Mouse (Mus musculus): ENCODE measurements around the gene Pex6. TPM values are rescaled to one million over a fixed set of nuclear protein-coding genes. Genes with fewer than 3 reads are reported as not detected.

The Pex6 gene
- total RNA-seq, 1 experiment: 17.8 TPM

DNA sequence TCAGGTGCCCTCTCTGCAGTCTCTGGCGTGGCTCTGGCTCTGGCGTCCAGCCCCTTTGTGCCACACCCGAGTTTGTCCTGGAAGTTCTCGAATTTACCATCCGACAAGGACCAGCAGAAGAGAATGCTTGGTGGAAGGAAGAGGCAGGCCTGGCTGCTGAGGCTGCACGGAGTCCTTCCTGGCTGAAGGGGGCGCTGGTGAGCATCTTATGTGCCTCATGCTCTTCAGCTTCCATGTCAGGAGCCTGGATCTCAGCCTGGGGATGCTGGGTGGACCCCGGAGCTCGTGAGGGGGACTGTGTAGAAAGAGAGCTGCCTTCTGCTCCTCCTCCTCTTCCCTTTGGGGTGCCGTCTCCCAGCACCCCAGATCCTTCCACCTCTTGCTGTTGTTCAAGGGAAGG lies 24.9 kb downstream of the Pex6 start:
- H3K36me3 ChIP-seq (ENCODE audit: control insufficient read depth, insufficient read depth, low read length, poor library complexity, severe bottlenecking): peaks cover 4% of the 10 kb centered on the region; the same call in 1 of the 2 replicates

DNA sequence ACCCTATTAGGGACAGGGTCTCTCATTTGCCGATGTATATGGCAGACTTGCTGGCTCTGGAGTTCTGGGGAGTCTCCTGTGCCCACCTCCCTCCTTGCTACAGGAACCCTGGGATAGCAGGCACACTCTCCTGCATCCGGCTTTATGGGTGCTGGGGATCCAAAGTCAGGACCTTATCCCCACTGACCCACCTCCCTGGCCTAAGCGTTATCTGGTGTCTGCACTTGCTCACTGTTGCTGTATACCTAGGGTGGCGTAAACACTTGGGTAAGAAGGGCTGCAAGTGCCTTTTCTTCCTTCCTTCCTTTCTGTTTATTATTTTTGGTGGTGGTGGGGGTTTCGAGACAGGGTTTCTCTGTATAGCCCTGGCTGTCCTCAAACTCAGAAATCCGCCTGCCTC lies 30.0 kb downstream of the Pex6 start:
- DNase-seq (ENCODE audit: low read depth, low spot score): no peak
- H3K9ac ChIP-seq (ENCODE audit: insufficient read depth, low read depth, low read length, poor library complexity, severe bottlenecking): no peak overlapping the region
- no peak overlapping the region for H3K27ac ChIP-seq (ENCODE audit: insufficient read depth, low read depth, low read length, poor library complexity, severe bottlenecking)
- no peaks in the 10 kb centered on the region for H3K9me3 ChIP-seq (ENCODE audit: control insufficient read depth, insufficient read depth, low read depth, low read length)
- no peak overlapping the region for H3K4me3 ChIP-seq (ENCODE audit: insufficient read depth in 1 of 2, low read depth in 1 of 2, low read length in 2 of 2, poor library complexity in 1 of 2, severe bottlenecking in 1 of 2)
- peaks cover 0 to 3% of the 10 kb centered on the region in 2 experiments; a peak in 1 of 4 replicates for H3K4me1 ChIP-seq (ENCODE audit: control insufficient read depth in 2 of 2, insufficient read depth in 2 of 2, low read length in 2 of 2, poor library complexity in 1 of 2)
- no peak for TF ChIP-seq HCFC1 (IDR thresholded peaks at IDR 0.05; ENCODE audit: borderline replicate concordance, insufficient read depth, low read length)
- peaks cover 16% of the 10 kb centered on the region; the same call in 1 of the 2 replicates for H3K36me3 ChIP-seq (ENCODE audit: control insufficient read depth, insufficient read depth, low read length, poor library complexity, severe bottlenecking)
- in situ Hi-C loops (cut with MboI; ENCODE audit: low sequenced_read_pairs in 2 of 2, unreplicated experiment in 2 of 2): no loop called here

More for the DNA sequence above, 24.9 kb downstream of the Pex6 start:
- Histone ChIP-seq H3K9me3 (ENCODE audit: control insufficient read depth, insufficient read depth, low read depth, low read length) (no peaks in the 10 kb centered on the region), H3K27ac (ENCODE audit: insufficient read depth, low read depth, low read length, poor library complexity, severe bottlenecking) (no peak overlapping the region), H3K4me3 (ENCODE audit: insufficient read depth in 1 of 2, low read depth in 1 of 2, low read length in 2 of 2, poor library complexity in 1 of 2, severe bottlenecking in 1 of 2) (no peak overlapping the region), H3K9ac (ENCODE audit: insufficient read depth, low read depth, low read length, poor library complexity, severe bottlenecking) (no peak overlapping the region), H3K4me1 (ENCODE audit: control insufficient read depth in 2 of 2, insufficient read depth in 2 of 2, low read length in 2 of 2, poor library complexity in 1 of 2) (peaks cover 0 to 3% of the 10 kb centered on the region in 2 experiments; a peak in 1 of 4 replicates)
- peak; percentile 77 for DNase-seq (ENCODE audit: low read depth, low spot score)
- TF ChIP-seq ZC3H11A (IDR thresholded peaks at IDR 0.05; ENCODE audit: borderline replicate concordance, low read depth, low read length) (no peak), ZNF384 (IDR thresholded peaks at IDR 0.05; ENCODE audit: low read depth, low read length) (no peak)
- in situ Hi-C loops (cut with MboI; ENCODE audit: low sequenced_read_pairs in 2 of 2, unreplicated experiment in 2 of 2): no loop called here

DNA sequence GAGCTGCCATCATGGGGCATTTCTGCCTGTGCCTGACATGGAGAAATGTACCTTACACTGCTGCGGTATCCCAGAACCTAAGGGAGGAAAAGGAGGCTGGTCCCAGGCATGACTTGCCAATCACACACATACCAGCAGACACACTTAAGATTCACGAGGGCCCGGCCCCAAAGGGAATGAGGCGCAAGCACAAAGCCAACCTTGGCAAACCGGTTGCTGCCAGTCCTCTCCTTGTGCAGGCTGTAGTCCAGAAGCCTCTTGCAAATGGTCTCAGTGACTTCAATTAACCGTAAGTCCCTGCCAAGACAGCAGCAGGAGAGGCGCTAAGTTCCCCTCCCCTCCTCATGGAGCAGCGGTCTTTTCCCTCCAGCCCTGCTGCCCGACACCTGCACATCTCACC lies 31.7 kb downstream of the Pex6 start:
- Histone ChIP-seq H3K4me1 (ENCODE audit: control insufficient read depth in 2 of 2, insufficient read depth in 2 of 2, low read length in 2 of 2, poor library complexity in 1 of 2) (peaks cover 0 to 1% of the 10 kb centered on the region in 2 experiments; a peak in 1 of 4 replicates), H3K9ac (ENCODE audit: insufficient read depth, low read depth, low read length, poor library complexity, severe bottlenecking) (no peak overlapping the region), H3K36me3 (ENCODE audit: control insufficient read depth, insufficient read depth, low read length, poor library complexity, severe bottlenecking) (peaks cover 16% of the 10 kb centered on the region; the same call in 1 of the 2 replicates), H3K27ac (ENCODE audit: insufficient read depth, low read depth, low read length, poor library complexity, severe bottlenecking) (no peak overlapping the region), H3K9me3 (ENCODE audit: control insufficient read depth, insufficient read depth, low read depth, low read length) (no peaks in the 10 kb centered on the region), H3K4me3 (ENCODE audit: insufficient read depth in 1 of 2, low read depth in 1 of 2, low read length in 2 of 2, poor library complexity in 1 of 2, severe bottlenecking in 1 of 2) (no peak overlapping the region)
- no peak for TF ChIP-seq ZC3H11A (IDR thresholded peaks at IDR 0.05; ENCODE audit: borderline replicate concordance, low read depth, low read length)
- in situ Hi-C loops (cut with MboI; ENCODE audit: low sequenced_read_pairs in 2 of 2, unreplicated experiment in 2 of 2): no loop called here
- DNase-seq (ENCODE audit: low read depth, low spot score): no peak

DNA sequence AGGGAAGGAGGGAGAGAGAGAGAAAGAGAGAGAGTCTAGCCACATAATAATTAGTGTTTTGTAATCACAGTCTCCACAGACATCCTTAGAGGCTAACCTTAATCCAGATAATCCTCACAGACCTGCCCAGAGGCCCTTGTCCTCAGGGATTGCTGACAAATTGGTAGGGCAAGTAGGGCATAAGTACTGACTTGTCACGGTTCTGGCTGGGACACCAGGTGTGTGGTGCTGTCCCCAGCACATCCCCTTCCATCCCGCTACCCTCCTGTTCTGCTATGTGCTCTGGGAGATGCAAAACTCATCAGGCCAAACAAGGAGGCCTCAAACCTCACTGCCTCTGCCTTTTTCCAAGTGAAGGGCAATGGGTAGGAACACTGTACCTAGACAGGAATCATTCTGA lies 34.2 kb downstream of the Pex6 start:
- H3K27ac ChIP-seq (ENCODE audit: insufficient read depth, low read depth, low read length, poor library complexity, severe bottlenecking): no peak overlapping the region
- in situ Hi-C loops (cut with MboI; ENCODE audit: low sequenced_read_pairs in 2 of 2, unreplicated experiment in 2 of 2): no loop called here

DNA sequence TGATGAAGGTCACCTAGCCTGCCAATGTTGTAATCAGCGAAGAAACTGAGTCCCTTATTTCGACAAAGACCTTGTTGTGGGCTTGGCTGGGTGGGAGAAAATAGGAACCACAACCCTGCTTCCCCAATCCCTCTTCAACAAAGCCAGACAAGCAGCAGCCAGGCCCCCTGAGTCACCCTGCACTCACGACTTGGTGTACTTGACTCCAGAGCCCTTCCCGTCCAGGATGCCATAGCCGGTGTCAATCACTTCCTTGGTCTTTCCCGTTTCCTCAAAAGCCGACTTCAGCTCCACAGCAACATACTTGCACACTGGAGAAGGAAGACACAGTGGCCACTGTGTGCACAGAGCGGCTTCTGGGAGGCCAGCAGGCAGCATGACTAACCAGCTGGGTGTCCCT lies 36.0 kb downstream of the Pex6 start:
- no peak overlapping the region for H3K27ac ChIP-seq (ENCODE audit: insufficient read depth, low read depth, low read length, poor library complexity, severe bottlenecking)
- TF ChIP-seq CHD2 (IDR thresholded peaks at IDR 0.05; ENCODE audit: low read depth, low read length): no peak
- TF ChIP-seq ZC3H11A (IDR thresholded peaks at IDR 0.05; ENCODE audit: borderline replicate concordance, low read depth, low read length): no peak
- TF ChIP-seq MAFK (IDR thresholded peaks at IDR 0.05; ENCODE audit: insufficient read depth, low read depth, low read length): no peak
- no peak for TF ChIP-seq ZNF384 (IDR thresholded peaks at IDR 0.05; ENCODE audit: low read depth, low read length)
- TF ChIP-seq HCFC1 (IDR thresholded peaks at IDR 0.05; ENCODE audit: borderline replicate concordance, insufficient read depth, low read length): no peak
- H3K4me3 ChIP-seq (ENCODE audit: insufficient read depth in 1 of 2, low read depth in 1 of 2, low read length in 2 of 2, poor library complexity in 1 of 2, severe bottlenecking in 1 of 2): no peak overlapping the region
- H3K4me1 ChIP-seq (ENCODE audit: control insufficient read depth in 2 of 2, insufficient read depth in 2 of 2, low read length in 2 of 2, poor library complexity in 1 of 2): peaks cover 0 to 3% of the 10 kb centered on the region in 2 experiments; a peak in 1 of 4 replicates
- no peak for DNase-seq (ENCODE audit: low read depth, low spot score)
- no peaks in the 10 kb centered on the region for H3K9me3 ChIP-seq (ENCODE audit: control insufficient read depth, insufficient read depth, low read depth, low read length)
- no peak overlapping the region for H3K9ac ChIP-seq (ENCODE audit: insufficient read depth, low read depth, low read length, poor library complexity, severe bottlenecking)
- H3K36me3 ChIP-seq (ENCODE audit: control insufficient read depth, insufficient read depth, low read length, poor library complexity, severe bottlenecking): peaks cover 16% of the 10 kb centered on the region; the same call in 1 of the 2 replicates
- in situ Hi-C loops (cut with MboI; ENCODE audit: low sequenced_read_pairs in 2 of 2, unreplicated experiment in 2 of 2): no loop called here

More for the DNA sequence above, 34.2 kb downstream of the Pex6 start:
- no peaks in the 10 kb centered on the region for H3K9me3 ChIP-seq (ENCODE audit: control insufficient read depth, insufficient read depth, low read depth, low read length)
- TF ChIP-seq HCFC1 (IDR thresholded peaks at IDR 0.05; ENCODE audit: borderline replicate concordance, insufficient read depth, low read length): no peak
- TF ChIP-seq ZNF384 (IDR thresholded peaks at IDR 0.05; ENCODE audit: low read depth, low read length): no peak
- no peak for TF ChIP-seq CHD2 (IDR thresholded peaks at IDR 0.05; ENCODE audit: low read depth, low read length)
- no peak for TF ChIP-seq ZC3H11A (IDR thresholded peaks at IDR 0.05; ENCODE audit: borderline replicate concordance, low read depth, low read length)
- TF ChIP-seq MAFK (IDR thresholded peaks at IDR 0.05; ENCODE audit: insufficient read depth, low read depth, low read length): no peak
- H3K4me1 ChIP-seq (ENCODE audit: control insufficient read depth in 2 of 2, insufficient read depth in 2 of 2, low read length in 2 of 2, poor library complexity in 1 of 2): peaks cover 0 to 3% of the 10 kb centered on the region in 2 experiments; a peak in 1 of 4 replicates
- H3K9ac ChIP-seq (ENCODE audit: insufficient read depth, low read depth, low read length, poor library complexity, severe bottlenecking): no peak overlapping the region
- no peak overlapping the region for H3K4me3 ChIP-seq (ENCODE audit: insufficient read depth in 1 of 2, low read depth in 1 of 2, low read length in 2 of 2, poor library complexity in 1 of 2, severe bottlenecking in 1 of 2)
- no peak for DNase-seq (ENCODE audit: low read depth, low spot score)
- peaks cover 16% of the 10 kb centered on the region; the same call in 1 of the 2 replicates for H3K36me3 ChIP-seq (ENCODE audit: control insufficient read depth, insufficient read depth, low read length, poor library complexity, severe bottlenecking)

All from ES-E14 (cell line).